Mouse (Mus musculus) liver, embryonic 16.5 days (tissue): ENCODE results near the gene Hoxc4. TPM values are rescaled to one million over a fixed set of nuclear protein-coding genes. Genes with fewer than 3 reads are reported as not detected.

Experiments used
- ATAC-seq: fragments of 200-750 bp; cut with Nextera tagmentation; 2 replicates; pipeline ENCODE4 v1.8.0; 2017; ENCODE audit warnings: low read depth, mild to moderate bottlenecking, moderate number of reproducible peaks, moderate library complexity
- H3K27ac ChIP-seq: fragments of 300-500 bp; sonication (generic); 2 replicates; pipeline ENCODE4 v1.5.1; 2014; ENCODE audit warnings: mild to moderate bottlenecking, low read length
- H3K27me3 ChIP-seq: fragments of 300-500 bp; sonication (generic); 2 replicates; pipeline ENCODE4 v1.6.1; 2014; ENCODE audit warnings: low read depth, low read length, mixed read lengths; ENCODE audit not compliant: control insufficient read depth, insufficient read depth
- H3K36me3 ChIP-seq: fragments of 300-500 bp; sonication (generic); 2 replicates; pipeline ENCODE4 v1.6.1; 2014; ENCODE audit warnings: mild to moderate bottlenecking; ENCODE audit not compliant: control insufficient read depth, insufficient read depth
- H3K4me1 ChIP-seq: fragments of 300-500 bp; sonication (generic); 2 replicates; pipeline ENCODE4 v1.6.1; 2014; ENCODE audit warnings: low read depth, low read length, mixed read lengths; ENCODE audit not compliant: control insufficient read depth
- H3K4me2 ChIP-seq: fragments of 300-500 bp; sonication (generic); 2 replicates; pipeline ENCODE4 v1.6.1; 2014; ENCODE audit warnings: low read depth, low read length, mixed read lengths
- H3K4me3 ChIP-seq: fragments of 300-500 bp; sonication (generic); 2 replicates; pipeline ENCODE4 v1.5.1; 2014; ENCODE audit warnings: low read depth, mild to moderate bottlenecking, low read length
- H3K9ac ChIP-seq: fragments of 300-500 bp; sonication (generic); 2 replicates; pipeline ENCODE4 v1.6.1; 2014; ENCODE audit warnings: low read depth, low read length
- H3K9me3 ChIP-seq: fragments of 300-500 bp; sonication (generic); replicated peaks from 2 replicates; pipeline ENCODE4 v1.6.1; 2016; ENCODE audit warnings: low read length; ENCODE audit not compliant: control insufficient read depth
- WGBS: fragments of 180-500 bp; shearing (Covaris S2); extraction: QIAGEN DNeasy Blood & Tissue Kit; methylation state at CpG from one replicate; pipeline ENCODE4 v1.1.7; 2014; ENCODE audit not compliant: insufficient replicate concordance; 5-methylcytosine and 5-hydroxymethylcytosine counted together
- microRNA counts: library from miRNA; unstranded; fragments of <30 nt; microRNA quantifications from one replicate; lab custom pipeline; 2016
- microRNA-seq: library from miRNA; unstranded; fragments of <30 nt; microRNA quantifications from one replicate; pipeline ENCODE4, GENCODE M21; 2016
- polyA plus RNA-seq: library from polyadenylated mRNA; unstranded; fragments of >200 nt; fragmentation: Nextera tagmentation; extraction: Ambion mirVana; gene quantifications from 2 replicates; pipeline ENCODE4 v1.2.1, GENCODE M21; 2015

The Hoxc4 gene
- polyA plus RNA-seq, 1 experiment from 2014 or later: 0.15 TPM

DNA sequence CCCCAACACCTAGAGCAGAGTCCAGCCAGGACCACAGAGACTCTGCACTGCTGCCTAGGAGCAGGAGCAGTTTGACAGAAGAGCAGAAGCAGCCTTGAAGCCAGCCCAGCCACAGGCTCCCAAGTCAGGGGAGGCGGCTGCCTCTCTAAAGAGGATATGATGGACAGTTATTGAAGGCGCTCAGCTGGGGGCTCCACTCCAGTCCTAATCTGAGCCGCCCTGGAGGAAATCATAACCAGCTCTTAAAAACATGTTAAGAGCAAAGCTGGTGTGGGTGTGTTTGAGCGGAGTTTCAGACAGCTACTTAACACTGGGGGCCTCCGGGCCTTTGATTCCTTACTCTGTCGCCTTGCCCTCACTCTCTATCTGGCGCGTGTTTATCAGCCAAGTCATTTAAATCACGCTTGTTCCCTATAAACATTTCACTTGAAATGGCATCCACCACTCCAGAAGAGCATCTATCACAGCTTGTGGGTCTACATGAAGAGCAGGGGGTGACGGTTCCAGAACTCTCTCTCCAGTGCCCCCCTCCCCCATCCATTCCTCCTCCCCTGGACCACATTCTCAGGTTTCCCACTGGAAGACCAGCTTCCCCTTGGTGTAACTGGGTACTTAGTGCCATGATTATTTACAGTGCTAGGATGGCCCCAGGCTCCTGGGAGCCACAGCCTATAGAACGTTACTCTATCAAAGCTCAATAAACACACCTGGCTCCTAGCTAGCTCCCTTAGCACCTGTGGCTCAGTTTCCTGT lies 56.1 kb downstream of the Hoxc4 start:
- H3K27ac ChIP-seq: no peak overlapping the region
- H3K36me3 ChIP-seq: no peaks in the 10 kb centered on the region
- no peaks in the 10 kb centered on the region for H3K4me1 ChIP-seq
- no peak overlapping the region for H3K9ac ChIP-seq
- no peak for ATAC-seq
- no peaks in the 10 kb centered on the region for H3K9me3 ChIP-seq
- H3K4me2 ChIP-seq: no peak overlapping the region
- peaks cover 24% of the 10 kb centered on the region for H3K27me3 ChIP-seq
- H3K4me3 ChIP-seq: no peak overlapping the region
- 33% methylated on average over 11 of the region's 11 CpGs for WGBS

DNA sequence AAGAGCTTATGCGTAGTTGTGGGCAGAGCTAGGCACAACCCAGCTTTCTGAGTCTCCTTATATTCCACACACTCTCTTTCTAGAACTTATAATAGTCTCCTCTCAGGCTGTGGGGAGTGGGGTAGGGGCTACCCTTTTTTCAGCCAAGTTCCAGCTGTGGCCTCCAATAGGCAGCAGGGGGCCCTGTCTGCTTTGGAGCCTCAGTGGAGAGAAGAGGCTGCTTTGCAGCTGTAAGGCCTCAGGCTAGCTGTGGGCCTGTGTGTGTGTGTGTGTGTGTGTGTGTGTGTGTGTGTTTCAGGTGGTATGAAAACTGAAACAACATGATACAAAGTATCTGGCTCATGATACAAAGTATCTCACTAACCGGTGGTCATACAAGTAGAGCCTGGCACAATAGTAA lies 58.9 kb downstream of the Hoxc4 start:
- no peak overlapping the region for H3K4me2 ChIP-seq
- peaks cover 11% of the 10 kb centered on the region; the same call in 1 of the 2 replicates for H3K27me3 ChIP-seq

DNA sequence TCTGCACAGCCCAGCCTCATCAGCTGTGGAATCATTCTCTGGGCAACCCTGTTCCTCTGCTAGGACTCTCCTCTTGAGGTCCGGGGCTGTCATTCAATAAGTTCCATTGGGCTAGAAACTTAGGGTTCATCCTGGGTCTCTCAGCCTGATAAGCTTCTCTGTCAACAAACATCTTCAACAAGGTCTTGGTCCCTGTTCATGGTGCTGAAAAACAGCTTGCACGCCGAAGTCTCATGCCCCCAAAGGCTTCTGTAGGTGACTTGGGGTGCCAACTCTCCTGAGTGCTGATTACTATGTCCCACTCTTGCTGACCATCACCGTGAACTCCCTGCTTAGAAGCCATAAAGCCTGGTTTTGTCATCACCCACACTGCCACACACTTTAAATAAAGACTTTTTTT lies 63.9 kb downstream of the Hoxc4 start:
- Histone ChIP-seq H3K36me3 (no peaks in the 10 kb centered on the region), H3K27me3 (peaks cover 30% of the 10 kb centered on the region), H3K4me1 (no peaks in the 10 kb centered on the region), H3K27ac (no peak overlapping the region), H3K4me3 (no peak overlapping the region), H3K9ac (no peak overlapping the region), H3K4me2 (no peak overlapping the region), H3K9me3 (no peaks in the 10 kb centered on the region)
- ATAC-seq: no peak
- 33% methylated on average over 4 of the region's 4 CpGs for WGBS

More for the DNA sequence above, 58.9 kb downstream of the Hoxc4 start:
- no peak overlapping the region for H3K9ac ChIP-seq
- no peak overlapping the region for H3K27ac ChIP-seq
- no peaks in the 10 kb centered on the region for H3K4me1 ChIP-seq
- no peak overlapping the region for H3K4me3 ChIP-seq
- ATAC-seq: no peak
- no peaks in the 10 kb centered on the region for H3K36me3 ChIP-seq
- 60% methylated on average over 2 of the region's 2 CpGs for WGBS
- H3K9me3 ChIP-seq: no peaks in the 10 kb centered on the region

DNA sequence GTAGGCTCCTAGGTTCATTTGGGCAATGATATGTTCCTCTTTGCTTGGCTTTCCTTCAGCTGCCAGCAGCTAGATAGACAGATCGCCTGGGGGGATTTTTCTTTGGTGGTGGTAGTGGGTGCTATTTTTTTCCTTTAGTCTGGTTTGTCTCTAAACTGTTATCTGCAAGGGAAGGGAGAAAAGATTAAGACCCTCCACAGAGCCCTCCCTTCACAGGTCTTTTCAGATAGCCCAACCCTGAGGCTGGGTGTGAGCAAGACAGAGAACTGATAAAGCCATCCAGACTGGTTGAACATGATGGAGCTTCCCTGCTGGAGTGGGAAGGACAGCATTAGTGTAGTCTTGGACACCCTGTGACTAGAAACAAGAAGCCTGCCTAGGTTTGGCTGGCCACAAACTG lies 64.9 kb downstream of the Hoxc4 start:
- WGBS: 47% methylated on average over 1 of the region's 1 CpGs
- no peak overlapping the region for H3K27ac ChIP-seq
- H3K36me3 ChIP-seq: no peaks in the 10 kb centered on the region
- H3K9ac ChIP-seq: no peak overlapping the region
- no peaks in the 10 kb centered on the region for H3K4me1 ChIP-seq
- H3K4me3 ChIP-seq: no peak overlapping the region
- peaks cover 39% of the 10 kb centered on the region for H3K27me3 ChIP-seq
- no peaks in the 10 kb centered on the region for H3K9me3 ChIP-seq
- H3K4me2 ChIP-seq: no peak overlapping the region
- peak; percentile 60; the same call in 1 of the 2 replicates for ATAC-seq

DNA sequence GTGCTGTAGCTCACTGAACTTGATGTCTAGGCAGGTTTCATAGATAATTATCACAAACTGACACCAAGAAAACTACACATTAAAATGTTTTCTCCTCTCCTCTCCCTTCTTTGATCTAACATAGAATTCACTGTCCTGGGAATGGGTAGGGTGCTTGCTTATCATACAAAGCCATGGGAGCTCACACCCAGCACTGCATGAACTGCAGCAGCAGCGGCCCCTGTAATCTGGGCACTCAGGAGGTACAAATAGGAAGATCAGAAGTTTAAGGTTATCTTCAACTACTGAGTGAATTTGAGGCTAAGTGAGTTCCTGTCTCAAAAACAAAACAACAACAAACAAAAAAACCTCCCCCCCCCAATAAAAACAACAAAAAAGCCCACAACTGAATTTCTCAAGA lies 66.2 kb downstream of the Hoxc4 start:
- Histone ChIP-seq H3K27ac (no peak overlapping the region), H3K27me3 (peaks cover 49% of the 10 kb centered on the region), H3K9ac (no peak overlapping the region), H3K4me3 (no peak overlapping the region), H3K4me1 (no peaks in the 10 kb centered on the region), H3K9me3 (no peaks in the 10 kb centered on the region), H3K4me2 (no peak overlapping the region), H3K36me3 (no peaks in the 10 kb centered on the region)
- ATAC-seq: peak; percentile 77
- 33% methylated on average over 1 of the region's 1 CpGs for WGBS

DNA sequence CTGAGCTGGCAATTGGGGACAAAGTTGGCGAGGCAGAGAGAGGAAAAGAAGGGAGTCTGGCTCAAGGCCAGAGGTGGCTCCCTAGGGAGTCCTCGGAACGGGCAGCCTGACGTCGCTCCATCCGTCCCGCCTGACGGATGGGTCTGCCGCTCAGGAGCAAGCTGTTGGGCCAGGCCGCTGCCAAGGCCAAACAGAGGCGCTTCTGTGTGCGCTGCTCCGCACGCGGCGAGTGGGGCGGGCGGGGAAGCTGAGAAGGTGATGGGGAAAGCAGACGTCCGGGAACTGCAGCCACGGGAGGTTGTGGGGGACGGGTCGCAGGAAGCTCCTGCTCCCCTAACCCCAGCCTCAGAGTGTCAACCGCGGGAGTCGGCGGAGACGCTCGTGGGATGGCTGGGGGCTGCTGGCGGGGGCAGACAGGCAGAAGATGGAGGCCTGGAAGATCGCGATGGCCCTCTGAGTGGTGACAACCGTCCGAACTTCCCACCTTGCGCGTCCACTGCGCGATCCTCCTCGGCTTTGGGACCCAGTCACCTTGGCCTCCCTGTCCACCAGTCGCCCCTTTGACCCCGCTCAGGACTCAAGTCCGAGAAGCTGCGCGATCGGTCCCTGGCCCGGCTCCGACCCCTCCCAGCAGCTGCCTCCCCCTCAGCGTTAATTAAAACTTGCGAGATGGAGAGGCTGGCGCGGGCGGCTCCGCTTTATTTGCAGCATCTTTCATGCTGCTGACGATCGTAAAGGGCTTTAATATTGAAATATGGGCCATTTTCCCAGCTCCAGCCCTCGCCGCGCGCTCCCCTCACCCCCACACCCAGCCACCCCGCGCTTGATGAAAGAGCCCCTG lies 67.3 kb downstream of the Hoxc4 start:
- Histone ChIP-seq H3K36me3 (no peaks in the 10 kb centered on the region), H3K27ac (no peak overlapping the region), H3K9ac (no peak overlapping the region), H3K4me2 (no peak overlapping the region), H3K27me3 (peaks cover 56% of the 10 kb centered on the region), H3K4me3 (no peak overlapping the region), H3K4me1 (no peaks in the 10 kb centered on the region), H3K9me3 (no peaks in the 10 kb centered on the region)
- no peak for ATAC-seq
- 2% methylated on average over 61 of the region's 61 CpGs for WGBS

MicroRNAs within 50 kb of the gene (microRNA counts, 519-probe panel; counts per million panel counts)
- microRNA mmu-miR-615-3p (lab: Ali Mortazavi, UCI) (60.7 counts per million), microRNA mmu-miR-615-5p (lab: Ali Mortazavi, UCI) (60.7 counts per million)

Small RNA genes within 50 kb of the gene (microRNA-seq; reads per million reads assigned to microRNA genes)
- 8.6 reads per million, percentile 25 among the genes with 10 or more reads in this experiment for gene Mir196a-2
- gene Mir615: 62.5 reads per million, percentile 50 among the genes with 10 or more reads in this experiment

Other genes with a start within 250 kb of the Hoxc4 start
- not detected in 2 replicates for gene Hoxc13, start 97.8 kb upstream of the Hoxc4 start, polyA plus RNA-seq
- gene Hoxc12, start 82.2 kb upstream of the Hoxc4 start, polyA plus RNA-seq: not detected in 2 replicates
- gene Hoxc11, start 64.5 kb upstream of the Hoxc4 start, polyA plus RNA-seq: not detected in 2 replicates
- not detected in 2 replicates for gene Hoxc10, start 52.1 kb upstream of the Hoxc4 start, polyA plus RNA-seq
- gene Hoxc5, start 51.5 kb upstream of the Hoxc4 start, polyA plus RNA-seq: 0.06 and 0.09 TPM in 2 replicates
- gene Hoxc9, start 42.5 kb upstream of the Hoxc4 start, polyA plus RNA-seq: not detected in 2 replicates
- gene Hoxc8, start 28.3 kb upstream of the Hoxc4 start, polyA plus RNA-seq: not detected in 2 replicates
- gene Hoxc6, start 20.7 kb upstream of the Hoxc4 start, polyA plus RNA-seq: 0.07 TPM in 1 of 2 replicates, not detected in the other
- 5.1 and 5.8 TPM in 2 replicates for gene Smug1, start 148.2 kb downstream of the Hoxc4 start, polyA plus RNA-seq
- gene Cbx5, start 220.9 kb downstream of the Hoxc4 start, polyA plus RNA-seq: 40.6 and 45.9 TPM in 2 replicates
- gene Hnrnpa1, start 221.5 kb downstream of the Hoxc4 start, polyA plus RNA-seq: 174 and 193 TPM in 2 replicates
- gene Nfe2, start 239.5 kb downstream of the Hoxc4 start, polyA plus RNA-seq: 202 and 220 TPM in 2 replicates